Mouse (Mus musculus) testis, postnatal 10 days (tissue): ENCODE results near the gene Zfp658.

Experiments used
- DNase-seq: peaks from one replicate; pipeline ENCODE4 v3.0.0; 2021; ENCODE audit warnings: low spot score

Gene Zfp658

DNA sequence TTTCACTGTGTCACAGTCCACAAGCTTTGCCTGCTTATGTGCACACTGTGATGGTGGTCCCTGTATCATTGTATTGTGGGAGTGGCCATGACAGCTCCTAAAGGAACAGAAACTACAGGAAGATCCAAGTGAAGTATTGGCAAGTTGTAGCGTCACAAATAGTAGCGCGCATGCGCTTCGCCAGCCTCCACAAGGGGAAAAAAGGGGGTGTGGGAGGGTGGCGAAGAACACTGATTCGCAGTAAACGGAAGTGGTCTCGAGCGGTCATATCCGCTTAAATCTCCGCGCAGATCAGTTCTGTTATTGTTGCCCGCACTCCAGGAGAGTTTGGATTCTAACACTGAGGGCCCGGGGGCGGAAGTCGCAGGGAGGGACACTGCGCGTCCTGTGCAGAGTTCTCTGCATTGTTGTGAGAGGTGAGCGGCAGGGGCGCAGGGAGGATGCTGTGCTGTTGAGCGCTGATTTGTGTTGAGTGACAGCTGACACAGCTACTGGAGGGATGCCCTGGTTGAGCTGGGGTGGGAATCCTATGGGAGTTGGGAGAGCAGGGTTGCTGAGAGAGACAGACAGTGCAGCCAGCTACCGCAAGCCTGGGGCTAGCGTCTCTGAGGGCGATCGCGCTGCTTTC, at the start of gene Zfp658:
Gene Zfp658, plus strand, starts transcription at position 251 of the 628 bp plus-strand sequence.
- DNase-seq = peak; percentile 87

DNA sequence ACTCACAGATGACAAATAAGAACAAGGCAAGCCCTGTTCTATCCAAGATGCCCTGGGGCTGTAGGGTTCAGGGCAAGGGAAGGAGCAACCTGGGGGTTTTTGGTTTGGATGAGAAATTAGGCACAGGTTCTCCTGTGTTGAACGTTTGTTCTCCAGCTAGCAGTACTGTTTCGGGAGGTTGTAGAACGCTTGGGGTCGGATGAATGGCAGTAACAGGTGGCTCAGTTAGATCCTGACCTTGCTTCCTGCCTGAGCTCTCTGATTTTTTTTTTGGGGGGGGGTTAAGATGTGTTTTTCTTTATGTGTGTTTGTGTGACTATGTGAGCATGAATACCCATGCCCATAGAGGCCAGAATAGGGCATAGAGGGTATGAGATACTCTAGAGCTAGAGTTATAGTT, 49.5 kb upstream of the Zfp658 start:
- no peak for DNase-seq

GRCm38 (mm10) chr7:43515076-43515475, 47.0 kb upstream of the Zfp658 start:
- no peak for DNase-seq

DNA sequence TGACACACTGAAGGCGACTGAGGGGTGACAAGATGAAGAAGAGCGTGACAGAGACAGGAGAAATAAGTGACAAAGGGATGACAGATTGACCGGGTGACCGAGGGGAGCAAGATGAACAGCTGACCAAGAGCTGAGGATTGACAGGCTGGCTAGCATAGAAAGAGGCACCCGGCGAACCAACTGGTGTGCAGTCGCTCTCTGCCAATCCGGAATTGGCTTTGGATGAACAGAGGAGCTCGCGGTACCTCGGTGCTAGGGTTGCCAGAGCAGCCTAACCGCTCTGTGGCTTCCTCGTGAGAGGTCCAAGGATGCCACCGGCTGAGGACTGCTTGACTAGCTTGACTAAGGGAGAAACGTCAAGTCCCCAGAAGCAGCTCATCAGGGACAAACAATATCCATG, 43.7 kb upstream of the Zfp658 start:
- DNase-seq = no peak

DNA sequence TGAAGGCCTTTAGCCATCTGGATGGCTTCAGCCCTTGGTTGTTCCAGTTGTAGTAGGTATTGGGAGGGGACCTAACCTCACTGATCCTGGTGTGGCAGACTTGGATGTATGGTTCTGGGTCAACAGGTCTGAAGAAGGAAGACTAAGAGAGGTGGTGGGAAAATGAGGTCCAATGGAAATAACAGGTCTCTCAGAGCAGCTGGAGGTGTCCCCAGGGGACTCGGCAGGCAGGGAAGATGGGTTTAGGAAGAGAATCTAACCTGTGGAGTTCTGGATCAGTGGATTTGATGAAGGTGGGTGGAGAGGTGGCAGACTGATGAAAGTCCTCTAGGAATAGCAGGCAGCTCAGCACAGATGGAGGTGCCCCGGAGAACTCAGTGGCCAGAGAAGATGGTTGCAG, 39.3 kb upstream of the Zfp658 start:
- DNase-seq = no peak

- no peak for DNase-seq
Measured at GRCm38 (mm10) chr7:43525313-43525712, 36.7 kb upstream of the Zfp658 start.

DNA sequence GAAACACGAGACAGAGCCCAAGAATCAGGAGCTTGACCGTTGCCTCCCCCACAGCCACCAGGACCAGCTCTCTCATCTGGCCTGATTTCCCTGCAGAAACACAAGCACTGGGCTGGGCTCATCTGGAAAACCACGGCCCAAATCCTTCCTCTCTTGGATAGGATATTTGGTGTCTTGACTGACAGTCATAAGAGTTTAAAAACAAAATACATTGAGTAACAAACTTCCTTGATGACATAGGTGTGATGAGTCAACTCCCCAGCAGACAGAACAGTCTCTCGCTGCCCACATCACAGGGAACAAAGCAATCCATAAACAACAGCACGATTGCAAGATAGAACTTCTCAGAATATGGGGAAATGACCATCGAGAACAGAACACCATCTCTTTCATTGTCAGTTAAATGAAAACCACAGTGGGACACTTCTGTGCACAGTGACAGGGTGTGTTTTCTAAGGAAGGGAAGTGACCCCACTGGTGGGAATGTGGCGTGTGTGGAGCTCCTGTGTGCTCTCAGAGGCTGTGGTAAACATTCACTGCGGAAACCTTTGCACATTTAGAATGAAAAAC, 31.8 kb upstream of the Zfp658 start:
- no peak for DNase-seq

- DNase-seq = no peak
Measured at GRCm38 (mm10) chr7:43532936-43533505, 29.0 kb upstream of the Zfp658 start.

GRCm38 (mm10) chr7:43538524-43538923, 23.5 kb upstream of the Zfp658 start:
- DNase-seq = no peak

DNA sequence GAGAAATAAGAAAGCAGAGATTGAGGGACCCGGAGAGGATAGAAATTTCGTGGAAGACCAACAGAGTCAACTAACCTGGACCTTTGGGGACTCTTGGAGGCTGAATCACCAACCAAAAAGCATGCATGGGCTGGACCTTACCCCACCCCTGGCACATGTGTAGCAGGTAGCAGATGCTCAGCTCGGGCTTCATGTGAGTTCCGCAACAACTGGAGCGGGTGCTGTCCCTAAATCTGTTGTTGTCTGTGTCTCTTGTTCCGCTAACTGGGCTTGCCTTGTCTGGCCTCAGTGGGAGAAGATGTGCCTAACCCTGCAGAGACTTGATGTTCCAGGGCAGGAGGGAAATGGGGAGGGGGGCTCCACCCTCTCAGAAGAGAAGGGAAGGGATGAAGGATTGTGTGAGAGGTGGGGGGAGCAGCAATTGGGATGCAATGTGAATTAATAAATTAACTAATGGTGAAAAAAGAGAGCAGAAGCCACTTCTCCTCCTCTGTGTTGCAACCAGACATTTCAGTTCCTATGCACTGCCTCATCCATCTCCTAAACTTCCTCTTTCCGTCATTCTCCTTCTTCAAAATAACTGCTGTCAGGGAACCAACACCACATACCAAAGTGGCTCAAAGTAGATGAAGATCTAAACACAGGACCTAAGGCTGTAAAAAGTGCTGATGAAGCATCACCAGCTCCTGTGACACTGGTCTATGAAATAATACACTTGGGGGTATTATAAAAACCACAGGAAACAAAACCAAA, 17.7 kb upstream of the Zfp658 start, which contains the start of gene Cd33:
Gene Cd33, minus strand, starts transcription at position 204 of the 753 bp plus-strand sequence.
- no peak for DNase-seq

- DNase-seq = no peak
Measured at GRCm38 (mm10) chr7:43545656-43546545, 16.2 kb upstream of the Zfp658 start.

DNA sequence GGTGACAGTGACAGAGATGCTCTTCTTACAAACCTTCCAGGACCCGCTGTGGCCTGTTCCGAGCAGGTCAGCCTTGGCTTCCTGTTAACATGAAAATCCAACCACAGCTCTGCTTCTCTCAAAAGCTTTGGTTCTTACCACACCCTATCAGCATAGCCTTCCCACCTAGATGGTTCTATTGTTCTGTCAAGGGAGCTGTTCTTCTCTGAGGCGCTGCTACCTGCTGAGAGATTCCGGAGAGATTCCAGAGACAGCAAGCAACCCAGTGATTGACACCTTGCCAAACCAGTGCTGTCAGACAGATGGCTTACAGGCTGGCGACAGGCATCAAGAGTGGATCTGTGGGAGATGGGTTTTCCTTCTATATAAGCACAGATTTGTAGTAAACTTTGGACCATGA, 14.4 kb upstream of the Zfp658 start:
- no peak for DNase-seq

DNA sequence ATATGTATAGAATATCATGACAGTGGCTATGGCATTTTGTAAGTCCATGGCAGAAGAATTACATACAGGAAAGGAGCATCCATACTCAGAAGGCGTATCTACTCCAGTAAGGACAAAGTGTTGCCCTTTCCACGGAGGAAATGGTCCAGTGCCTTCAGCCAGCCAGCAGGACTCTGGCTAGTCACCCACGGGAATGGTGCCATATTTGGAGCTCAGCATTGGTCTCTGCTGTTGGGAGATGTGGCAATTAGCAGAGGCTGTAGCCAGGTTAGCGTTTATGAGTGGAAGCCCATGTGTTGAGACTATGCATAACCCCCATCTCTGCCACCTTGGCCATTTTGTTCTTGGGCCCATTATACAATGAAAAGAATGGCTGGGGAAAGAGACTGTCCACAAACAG, 13.8 kb upstream of the Zfp658 start:
- no peak for DNase-seq

DNA sequence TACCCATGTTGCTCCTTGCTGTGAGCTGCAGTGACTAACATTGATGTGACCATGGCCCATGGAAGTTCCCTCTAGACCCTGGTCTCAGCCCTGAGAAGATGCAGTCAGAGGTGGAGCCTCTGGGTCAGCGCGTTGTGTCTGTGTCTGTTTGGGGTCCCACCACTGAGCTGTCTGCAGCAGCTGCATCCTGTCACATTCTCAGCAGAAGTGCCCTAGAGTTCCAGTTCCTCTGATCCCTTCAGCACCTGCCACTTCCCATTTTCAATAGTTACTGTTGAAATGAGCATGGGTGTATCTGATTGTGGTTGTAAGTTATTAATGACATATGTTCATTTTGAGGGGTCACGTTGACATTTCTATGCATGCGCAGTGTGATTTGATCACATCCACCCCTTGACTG, 8.9 kb upstream of the Zfp658 start:
- DNase-seq = no peak

- no peak for DNase-seq
Measured at GRCm38 (mm10) chr7:43554550-43554949, 7.5 kb upstream of the Zfp658 start.

DNA sequence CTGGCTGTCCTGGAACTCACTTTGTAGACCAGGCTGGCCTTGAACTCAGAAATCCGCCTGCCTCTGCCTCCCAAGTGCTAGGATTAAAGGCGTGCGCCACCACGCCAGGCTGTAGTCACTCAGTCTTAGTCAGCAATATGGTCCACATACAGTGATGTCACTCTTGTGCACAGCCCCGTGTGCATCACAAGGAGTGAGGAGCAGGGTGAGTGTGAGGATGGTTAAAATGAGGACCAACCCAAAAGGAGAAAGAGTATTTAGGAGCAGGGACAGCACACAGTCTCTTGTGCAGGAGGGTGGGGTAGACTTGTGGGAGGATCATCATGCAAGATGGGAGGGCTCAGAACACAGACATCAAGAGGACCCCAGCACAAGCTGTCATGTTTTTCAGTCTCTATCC, 6.7 kb upstream of the Zfp658 start:
- DNase-seq = no peak

DNA sequence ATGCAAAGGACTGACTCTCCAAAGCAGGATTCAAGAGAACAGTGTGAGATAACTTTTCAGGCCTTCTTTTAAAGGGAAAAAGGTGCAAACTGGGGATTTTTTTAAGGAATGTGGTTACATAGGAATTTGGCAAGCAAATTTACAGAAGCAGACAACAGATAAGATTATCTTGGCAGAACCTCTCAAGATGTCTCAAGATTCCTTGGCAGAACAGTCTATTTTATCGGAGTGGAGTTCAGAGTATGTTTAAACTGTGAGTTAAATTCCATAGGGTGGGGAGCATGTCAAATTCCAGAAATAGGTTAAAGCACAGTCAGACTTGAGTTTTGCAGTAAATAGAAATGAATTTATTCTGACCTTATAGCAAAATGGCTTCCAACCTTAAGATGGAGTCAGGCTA, 5.2 kb upstream of the Zfp658 start:
- DNase-seq = no peak

DNA sequence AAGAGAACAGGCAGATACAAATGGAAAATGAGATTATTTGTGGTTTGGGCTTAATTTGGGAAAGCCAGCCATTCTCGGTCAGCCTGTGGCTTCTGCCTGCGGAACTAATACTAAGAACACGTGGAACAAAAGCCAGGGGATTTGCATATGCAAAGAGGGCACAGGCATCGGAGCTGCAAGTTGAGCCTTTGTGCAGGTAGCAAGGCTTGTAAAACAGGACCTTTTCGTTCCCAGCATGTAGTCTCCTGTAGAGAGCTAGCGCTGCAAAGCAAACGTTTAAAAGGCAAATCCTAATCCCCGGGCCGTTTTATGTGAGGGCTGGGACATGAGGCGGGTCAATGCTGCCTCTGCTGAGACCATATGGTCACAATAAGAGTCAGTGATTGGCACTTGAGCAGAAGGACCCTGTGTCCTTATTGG, 605 bp downstream of the Zfp658 start:
- DNase-seq = no peak

GRCm38 (mm10) chr7:43563300-43563699, 1.2 kb downstream of the Zfp658 start:
- no peak for DNase-seq

DNA sequence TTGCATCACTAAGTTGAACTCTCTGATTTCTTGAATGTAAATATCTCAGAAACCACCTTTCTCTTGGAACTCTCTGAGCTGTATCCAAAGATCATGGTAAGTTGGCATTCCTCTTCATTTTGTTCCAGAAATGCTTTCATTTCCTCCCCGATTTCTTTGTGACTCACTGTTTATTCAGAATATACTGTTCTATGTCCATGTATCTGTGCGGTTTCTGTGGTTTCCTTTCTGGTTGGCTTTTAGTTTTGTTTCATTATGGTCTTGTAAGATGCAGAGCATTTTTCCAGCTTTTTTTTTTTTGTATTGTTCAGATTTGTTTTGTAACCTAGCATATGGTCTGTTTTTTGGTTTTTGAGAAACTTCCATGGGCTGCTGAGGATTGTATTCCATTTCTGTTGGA, 9.2 kb downstream of the Zfp658 start:
- DNase-seq = no peak

- peak; percentile 90 for DNase-seq
Measured at GRCm38 (mm10) chr7:43579440-43580171, 17.6 kb downstream of the Zfp658 start, which contains the start of gene Zfp719. Gene Zfp719, plus strand, starts transcription at chr7:43579610.
